Mouse (Mus musculus) neural tube, embryonic 14.5 days (tissue): ENCODE results near the gene Rin1. TPM values are rescaled to one million over a fixed set of nuclear protein-coding genes. Genes with fewer than 3 reads are reported as not detected.

ENCODE experiments used
- ATAC-seq: fragments of 200-750 bp; cut with Nextera tagmentation; 2 replicates; pipeline ENCODE4 v1.8.0; 2017; ENCODE audit warnings: low read depth, mild to moderate bottlenecking, moderate TSS enrichment, moderate library complexity
- H3K27ac ChIP-seq: fragments of 300-500 bp; sonication (generic); 2 replicates; pipeline ENCODE4 v1.5.1; 2014; ENCODE audit warnings: low read depth, mild to moderate bottlenecking, control low read depth, low read length, moderate library complexity, mixed read lengths
- H3K27me3 ChIP-seq: fragments of 300-500 bp; sonication (generic); 2 replicates; pipeline ENCODE4 v1.6.1; 2014; ENCODE audit warnings: low read length; ENCODE audit not compliant: control insufficient read depth, insufficient read depth
- H3K36me3 ChIP-seq: fragments of 300-500 bp; sonication (generic); 2 replicates; pipeline ENCODE4 v1.6.1; 2014; ENCODE audit warnings: low read length, mixed read lengths; ENCODE audit not compliant: control insufficient read depth, insufficient read depth
- H3K4me1 ChIP-seq: fragments of 300-500 bp; sonication (generic); 2 replicates; pipeline ENCODE4 v1.6.1; 2014; ENCODE audit warnings: low read length; ENCODE audit not compliant: control insufficient read depth, insufficient read depth
- H3K4me2 ChIP-seq: fragments of 300-500 bp; sonication (generic); 2 replicates; pipeline ENCODE4 v1.6.1; 2014; ENCODE audit warnings: mild to moderate bottlenecking, low read depth, low read length, control low read depth
- H3K4me3 ChIP-seq: fragments of 300-500 bp; sonication (generic); 2 replicates; pipeline ENCODE4 v1.5.1; 2014; ENCODE audit warnings: low read depth, low read length, control low read depth, mixed read lengths
- H3K9ac ChIP-seq: fragments of 300-500 bp; sonication (generic); replicated peaks from 2 replicates; pipeline ENCODE4 v1.6.1; 2014; ENCODE audit warnings: low read depth, mild to moderate bottlenecking, control low read depth, low read length, mixed read lengths
- H3K9me3 ChIP-seq: fragments of 300-500 bp; sonication (generic); 2 replicates; pipeline ENCODE4 v1.6.1; 2016; ENCODE audit warnings: low read length; ENCODE audit not compliant: control insufficient read depth
- WGBS: fragments of 180-500 bp; shearing (Covaris S2); extraction: QIAGEN DNeasy Blood & Tissue Kit; methylation state at CpG from one replicate; pipeline ENCODE4 v1.1.7; 2014; 5-methylcytosine and 5-hydroxymethylcytosine counted together
- polyA plus RNA-seq: library from polyadenylated mRNA; unstranded; fragments of >200 nt; fragmentation: Nextera tagmentation; extraction: Ambion mirVana; gene quantifications from 2 replicates; pipeline ENCODE4 v1.2.1, GENCODE M21; 2014

Rin1 gene
- polyA plus RNA-seq, 1 experiment from 2014 or later: 0.62 TPM

- Histone ChIP-seq H3K36me3 (no peaks in the 10 kb centered on the region), H3K4me3 (no peak overlapping the region), H3K4me2 (no peak overlapping the region), H3K27me3 (no peaks in the 10 kb centered on the region), H3K9ac (no peak overlapping the region), H3K27ac (no peak overlapping the region), H3K9me3 (no peaks in the 10 kb centered on the region), H3K4me1 (no peaks in the 10 kb centered on the region)
- ATAC-seq: no peak
- 83% methylated on average over 4 of the region's 4 CpGs for WGBS
These were observed 32.7 kb upstream of the Rin1 start for GRCm38 (mm10) chr19:5017611-5018010.

DNA sequence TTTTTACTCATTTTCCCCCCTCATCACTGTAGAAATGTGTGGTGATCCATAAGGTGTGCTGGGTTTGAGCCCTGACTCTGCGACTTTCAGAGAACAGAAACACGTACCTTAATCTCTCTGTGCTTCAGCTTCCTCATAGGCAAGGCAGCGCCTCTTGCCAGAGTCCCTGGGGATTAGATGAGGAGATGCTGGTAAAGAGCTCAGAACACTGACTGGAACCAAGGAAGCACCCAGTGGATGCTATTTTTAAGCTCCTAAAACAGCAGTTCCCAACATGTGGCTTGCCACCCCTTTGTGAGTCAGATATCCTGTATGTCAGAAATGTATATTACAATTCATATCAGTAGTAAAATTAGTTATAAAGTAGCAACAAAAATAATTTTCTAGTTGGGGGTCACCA, 32.1 kb upstream of the Rin1 start:
- H3K27ac ChIP-seq: no peak overlapping the region
- 84% methylated on average over 3 of the region's 3 CpGs for WGBS
- H3K9ac ChIP-seq: no peak overlapping the region
- H3K4me2 ChIP-seq: no peak overlapping the region
- no peak for ATAC-seq
- H3K27me3 ChIP-seq: no peaks in the 10 kb centered on the region
- H3K4me3 ChIP-seq: no peak overlapping the region
- no peaks in the 10 kb centered on the region for H3K4me1 ChIP-seq
- H3K9me3 ChIP-seq: no peaks in the 10 kb centered on the region
- H3K36me3 ChIP-seq: no peaks in the 10 kb centered on the region

DNA sequence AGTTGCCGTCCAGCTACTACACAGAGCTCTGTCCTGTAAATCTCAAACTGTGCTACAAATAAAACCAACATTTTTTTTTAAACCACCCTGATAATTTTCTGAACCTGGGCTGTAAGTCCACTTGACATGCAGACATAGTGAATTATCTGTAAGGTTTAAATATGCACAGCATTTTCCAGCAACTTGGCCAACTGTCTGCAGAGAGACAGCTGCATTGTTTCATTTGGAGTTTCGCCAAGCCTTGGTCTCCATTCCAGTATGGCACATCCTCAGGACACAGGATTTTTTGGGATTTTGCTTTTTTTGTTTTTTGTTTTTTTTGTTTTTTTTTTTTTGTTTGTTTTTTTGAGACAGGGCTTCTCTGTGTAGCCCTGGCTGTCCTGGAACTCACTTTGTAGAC, 28.9 kb upstream of the Rin1 start:
- H3K27me3 ChIP-seq: no peaks in the 10 kb centered on the region
- no peak overlapping the region for H3K27ac ChIP-seq
- no peak overlapping the region for H3K4me3 ChIP-seq
- H3K4me2 ChIP-seq: no peak overlapping the region
- no peak for ATAC-seq
- H3K36me3 ChIP-seq: no peaks in the 10 kb centered on the region
- H3K9me3 ChIP-seq: no peaks in the 10 kb centered on the region
- H3K4me1 ChIP-seq: no peaks in the 10 kb centered on the region; the same call in 1 of the 2 replicates
- WGBS: 89% methylated on average over 2 of the region's 2 CpGs
- H3K9ac ChIP-seq: no peak overlapping the region

GRCm38 (mm10) chr19:5023621-5024479, 26.4 kb upstream of the Rin1 start, which contains the start of gene Slc29a2:
Gene Slc29a2, plus strand, starts transcription at chr19:5023860.
- no peaks in the 10 kb centered on the region for H3K27me3 ChIP-seq
- peak within 1 kb of the TSS; percentile 69 for H3K9ac ChIP-seq
- H3K4me2 ChIP-seq: peak within 1 kb of the TSS; percentile 70
- under 1% methylated on average over 62 of the region's 62 CpGs for WGBS
- no peaks in the 10 kb centered on the region; the same call in 1 of the 2 replicates for H3K4me1 ChIP-seq
- H3K27ac ChIP-seq: peak within 1 kb of the TSS; percentile 88
- no peaks in the 10 kb centered on the region for H3K36me3 ChIP-seq
- H3K4me3 ChIP-seq: peak within 1 kb of the TSS; percentile 60
- ATAC-seq: peak; percentile 94
- no peaks in the 10 kb centered on the region for H3K9me3 ChIP-seq

DNA sequence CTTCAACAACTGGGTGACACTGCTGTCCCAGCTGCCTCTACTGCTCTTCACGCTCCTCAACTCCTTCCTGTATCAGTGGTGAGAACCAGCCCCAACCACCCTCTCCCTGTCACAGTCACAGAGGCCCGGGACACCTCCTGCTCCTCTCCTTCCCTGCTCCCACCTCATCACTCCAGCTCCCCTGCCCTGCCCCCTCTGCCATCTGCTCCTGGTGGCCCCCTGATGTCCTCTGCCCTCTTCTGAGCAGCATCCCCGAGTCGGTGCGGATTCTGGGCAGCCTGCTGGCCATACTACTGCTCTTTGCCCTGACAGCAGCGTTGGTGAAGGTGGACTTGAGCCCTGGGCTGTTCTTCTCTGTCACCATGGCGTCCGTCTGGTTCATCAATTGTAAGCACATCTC, 24.2 kb upstream of the Rin1 start:
- no peak overlapping the region for H3K9ac ChIP-seq
- 89% methylated on average over 8 of the region's 8 CpGs for WGBS
- no peak for ATAC-seq
- no peak overlapping the region for H3K4me3 ChIP-seq
- no peaks in the 10 kb centered on the region for H3K9me3 ChIP-seq
- peaks cover 15% of the 10 kb centered on the region; the same call in 1 of the 2 replicates for H3K36me3 ChIP-seq
- no peak overlapping the region for H3K27ac ChIP-seq
- H3K4me2 ChIP-seq: no peak overlapping the region
- H3K27me3 ChIP-seq: no peaks in the 10 kb centered on the region
- H3K4me1 ChIP-seq: no peaks in the 10 kb centered on the region; the same call in 1 of the 2 replicates

- Histone ChIP-seq H3K4me2 (no peak overlapping the region), H3K9me3 (no peaks in the 10 kb centered on the region), H3K36me3 (peaks cover 15% of the 10 kb centered on the region; the same call in 1 of the 2 replicates), H3K4me3 (no peak overlapping the region), H3K27me3 (no peaks in the 10 kb centered on the region), H3K4me1 (no peaks in the 10 kb centered on the region), H3K9ac (no peak overlapping the region), H3K27ac (no peak overlapping the region)
- no peak for ATAC-seq
- 90% methylated on average over 3 of the region's 3 CpGs for WGBS
These were observed 17.6 kb upstream of the Rin1 start for GRCm38 (mm10) chr19:5032686-5033085.

- H3K27ac ChIP-seq: no peak overlapping the region
- no peaks in the 10 kb centered on the region for H3K27me3 ChIP-seq
- WGBS: 84% methylated on average over 4 of the region's 4 CpGs
- peaks cover 16% of the 10 kb centered on the region for H3K4me1 ChIP-seq
- no peak overlapping the region for H3K4me2 ChIP-seq
- no peak overlapping the region for H3K9ac ChIP-seq
- no peaks in the 10 kb centered on the region for H3K9me3 ChIP-seq
- H3K4me3 ChIP-seq: no peak overlapping the region
- no peak for ATAC-seq
- no peaks in the 10 kb centered on the region; the same call in 1 of the 2 replicates for H3K36me3 ChIP-seq
These were observed 13.7 kb upstream of the Rin1 start for GRCm38 (mm10) chr19:5036577-5036976.

GRCm38 (mm10) chr19:5037678-5038571, 12.4 kb upstream of the Rin1 start:
- Histone ChIP-seq H3K27ac (peak overlapping the region; percentile 87; the same call in 1 of the 2 replicates), H3K9me3 (no peaks in the 10 kb centered on the region), H3K36me3 (peaks cover 4% of the 10 kb centered on the region; the same call in 1 of the 2 replicates), H3K4me2 (peak overlapping the region; percentile 98), H3K27me3 (no peaks in the 10 kb centered on the region), H3K4me3 (peak overlapping the region; percentile 86), H3K9ac (peak overlapping the region; percentile 89), H3K4me1 (peaks cover 24% of the 10 kb centered on the region)
- peak; percentile 76 for ATAC-seq
- WGBS: 6% methylated on average over 32 of the region's 32 CpGs
